Mouse (Mus musculus) midbrain, embryonic 15.5 days (tissue): ENCODE data around the gene Chrna4. TPM values are rescaled to one million over a fixed set of nuclear protein-coding genes. Genes with fewer than 3 reads are reported as not detected.
A peak's percentile ranks its signal among the peaks of the same experiment; 100 is the strongest.

Experiments used
- ATAC-seq: fragments of 200-750 bp; cut with Nextera tagmentation; replicated peaks from 2 replicates; pipeline ENCODE4 v1.8.0; 2017; ENCODE audit warnings: moderate TSS enrichment
- H3K27ac ChIP-seq: fragments of 300-500 bp; sonication (generic); 2 replicates; pipeline ENCODE4 v1.5.1; 2015; ENCODE audit warnings: mild to moderate bottlenecking, inconsistent platforms
- H3K27me3 ChIP-seq: fragments of 300-500 bp; sonication (generic); replicated peaks from 2 replicates; pipeline ENCODE4 v1.6.1; 2015; ENCODE audit warnings: inconsistent platforms
- H3K36me3 ChIP-seq: fragments of 300-500 bp; sonication (generic); replicated peaks from 2 replicates; pipeline ENCODE4 v1.6.1; 2015; ENCODE audit warnings: inconsistent platforms
- H3K4me1 ChIP-seq: fragments of 300-500 bp; sonication (generic); 2 replicates; pipeline ENCODE4 v1.6.1; 2015; ENCODE audit warnings: inconsistent platforms
- H3K4me2 ChIP-seq: fragments of 300-500 bp; sonication (generic); 2 replicates; pipeline ENCODE4 v1.6.1; 2015; ENCODE audit warnings: inconsistent platforms, mild to moderate bottlenecking, moderate library complexity
- H3K4me3 ChIP-seq: fragments of 300-500 bp; sonication (generic); 2 replicates; pipeline ENCODE4 v1.5.1; 2015; ENCODE audit warnings: mild to moderate bottlenecking, inconsistent platforms
- H3K9ac ChIP-seq: fragments of 300-500 bp; sonication (generic); 2 replicates; pipeline ENCODE4 v1.6.1; 2015; ENCODE audit warnings: mild to moderate bottlenecking, inconsistent platforms
- H3K9me3 ChIP-seq: fragments of 300-500 bp; sonication (generic); 2 replicates; pipeline ENCODE4 v1.6.1; 2016; ENCODE audit warnings: inconsistent platforms
- WGBS: fragments of 180-500 bp; shearing (Covaris S2); methylation state at CpG from one replicate; pipeline ENCODE4 v1.1.7; 2015; ENCODE audit warnings: mixed read lengths; 5-methylcytosine and 5-hydroxymethylcytosine counted together
- polyA plus RNA-seq: library from polyadenylated mRNA; unstranded; fragments of >200 nt; fragmentation: Nextera tagmentation; extraction: Ambion mirVana; gene quantifications from 2 replicates; pipeline ENCODE4 v1.2.1, GENCODE M21; 2015

Gene Chrna4
- polyA plus RNA-seq, 1 experiment from 2014 or later, result 55.9 TPM

DNA sequence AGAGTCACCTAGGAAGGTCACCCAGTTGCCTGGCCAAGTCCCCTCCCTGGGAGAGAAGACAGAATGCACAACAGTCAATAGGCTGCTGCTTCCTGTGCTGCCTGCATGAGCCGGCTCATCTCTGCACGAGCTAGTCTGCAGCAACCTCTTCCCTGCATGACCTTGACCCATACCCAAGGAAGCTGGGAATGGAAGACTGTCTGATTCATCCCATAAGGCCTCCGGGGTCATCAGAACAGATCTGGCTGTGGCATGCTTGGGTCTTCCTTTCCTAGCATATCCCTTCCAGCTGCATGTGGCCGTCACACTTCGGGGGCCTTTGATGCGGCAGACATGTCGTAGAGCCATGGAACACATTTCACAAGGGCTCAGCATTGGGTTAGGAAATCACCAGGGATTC lies 8.2 kb downstream of the Chrna4 start:
- Histone ChIP-seq H3K4me1 (peaks cover 26% of the 10 kb centered on the region), H3K9ac (no peak overlapping the region), H3K36me3 (no peaks in the 10 kb centered on the region), H3K27ac (no peak overlapping the region), H3K27me3 (no peaks in the 10 kb centered on the region), H3K4me3 (no peak overlapping the region), H3K4me2 (no peak overlapping the region), H3K9me3 (no peaks in the 10 kb centered on the region)
- ATAC-seq, result no peak
- WGBS, result 86% methylated on average over 7 of the region's 7 CpGs

DNA sequence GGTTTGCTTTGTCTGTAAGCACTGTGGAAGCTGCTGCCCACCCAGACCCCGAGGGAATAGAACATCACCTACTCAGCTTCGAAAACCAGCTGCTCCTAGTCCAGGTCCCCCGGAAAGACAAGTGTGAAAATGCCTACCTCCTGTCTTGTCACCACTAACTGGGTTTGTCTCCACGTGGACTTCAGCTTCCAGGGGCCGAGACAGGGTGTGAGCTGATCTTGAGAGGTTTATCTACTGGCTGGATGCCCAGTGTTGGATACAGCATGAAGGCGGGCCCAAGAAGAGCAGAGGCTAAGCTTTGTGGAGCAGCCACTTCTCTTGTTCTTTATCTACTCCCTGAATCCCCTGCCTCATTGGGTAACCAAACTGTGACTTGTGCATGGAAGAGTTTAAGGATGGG lies 10.0 kb downstream of the Chrna4 start:
- Histone ChIP-seq H3K4me3 (no peak overlapping the region), H3K27ac (no peak overlapping the region), H3K36me3 (no peaks in the 10 kb centered on the region), H3K4me2 (no peak overlapping the region), H3K9ac (no peak overlapping the region), H3K27me3 (no peaks in the 10 kb centered on the region), H3K9me3 (no peaks in the 10 kb centered on the region), H3K4me1 (peaks cover 14% of the 10 kb centered on the region)
- 67% methylated on average over 6 of the region's 6 CpGs for WGBS
- no peak for ATAC-seq

DNA sequence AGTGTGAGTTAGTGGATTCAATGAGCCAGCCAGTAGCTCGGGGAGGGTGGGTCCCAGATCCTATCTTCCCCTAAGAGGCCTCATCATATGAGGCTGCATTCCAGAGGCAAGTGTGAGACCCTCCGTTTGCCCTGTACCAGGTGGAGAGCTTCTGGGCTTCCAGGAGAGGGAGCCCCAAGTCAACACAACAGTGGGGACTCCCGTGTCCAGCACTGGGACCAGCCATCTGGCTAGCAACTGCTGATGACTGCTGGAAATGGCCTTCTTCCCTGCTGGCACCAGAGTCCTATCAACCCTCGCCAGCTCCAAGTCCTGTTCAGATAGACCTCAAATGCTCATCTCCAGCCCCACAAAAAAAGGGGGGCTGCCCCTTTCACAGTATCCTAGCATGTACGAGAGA lies 10.9 kb downstream of the Chrna4 start:
- no peak overlapping the region for H3K9ac ChIP-seq
- H3K4me1 ChIP-seq, result 0 out of 2 replicates have a peak, but pooled peaks cover 9% of the 10 kb centered on the region
- no peaks in the 10 kb centered on the region for H3K36me3 ChIP-seq
- no peak overlapping the region for H3K4me2 ChIP-seq
- no peaks in the 10 kb centered on the region for H3K27me3 ChIP-seq
- H3K9me3 ChIP-seq, result no peaks in the 10 kb centered on the region
- 56% methylated on average over 5 of the region's 5 CpGs for WGBS
- ATAC-seq, result no peak
- no peak overlapping the region for H3K27ac ChIP-seq
- no peak overlapping the region for H3K4me3 ChIP-seq

DNA sequence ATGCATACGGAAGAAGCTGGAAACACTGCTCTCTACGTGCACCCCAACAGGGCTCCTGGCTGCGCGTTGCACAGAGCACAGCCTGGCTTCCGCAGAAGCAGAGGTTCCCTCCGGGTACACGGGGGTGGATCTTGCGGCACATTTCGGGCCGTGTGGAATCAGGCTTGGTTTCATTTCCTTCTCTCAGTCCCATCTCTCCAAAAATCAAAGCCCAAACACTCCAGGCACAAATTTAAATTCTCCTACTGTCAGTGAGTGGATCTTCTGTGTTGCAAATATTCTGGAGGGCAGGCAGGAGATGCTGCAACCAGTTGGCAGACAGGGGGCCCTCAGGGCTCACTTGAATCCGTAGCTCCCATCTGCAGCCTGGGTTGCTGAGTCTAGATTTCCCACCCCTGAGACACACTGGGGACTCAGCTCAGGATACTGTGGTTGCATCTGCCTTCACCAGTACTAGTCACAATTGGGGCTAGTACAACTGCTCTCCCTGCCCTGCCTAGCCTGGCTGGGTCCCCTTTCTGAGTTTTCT lies 11.9 kb downstream of the Chrna4 start:
- Histone ChIP-seq H3K4me2 (no peak overlapping the region), H3K36me3 (no peaks in the 10 kb centered on the region), H3K27ac (no peak overlapping the region), H3K27me3 (no peaks in the 10 kb centered on the region), H3K4me3 (no peak overlapping the region), H3K9ac (no peak overlapping the region), H3K4me1 (0 out of 2 replicates have a peak, but pooled peaks cover 7% of the 10 kb centered on the region), H3K9me3 (no peaks in the 10 kb centered on the region)
- no peak for ATAC-seq
- WGBS, result 84% methylated on average over 11 of the region's 11 CpGs

DNA sequence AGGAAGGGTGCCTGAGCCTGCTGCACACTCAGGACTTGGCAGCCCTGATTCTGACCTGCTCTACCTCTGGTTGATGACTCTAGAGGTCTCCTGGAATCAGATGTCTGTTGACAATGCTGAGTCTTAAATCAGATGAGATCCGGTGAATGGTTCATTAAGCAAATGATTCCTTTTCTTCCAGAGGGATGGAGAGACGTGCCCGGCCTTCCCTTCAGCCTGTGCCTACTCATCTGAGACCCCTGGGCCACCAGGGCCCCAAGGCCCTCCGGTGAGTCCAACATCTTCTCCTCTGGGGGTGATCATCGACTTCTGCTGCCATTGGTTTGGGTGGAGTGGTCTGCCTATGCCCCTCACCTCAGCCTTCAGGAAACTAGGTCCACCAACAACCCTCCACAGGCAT lies 35.0 kb downstream of the Chrna4 start:
- WGBS, result 64% methylated on average over 5 of the region's 5 CpGs
- no peak overlapping the region for H3K9ac ChIP-seq
- no peak overlapping the region for H3K4me3 ChIP-seq
- no peak overlapping the region for H3K4me2 ChIP-seq
- no peak for ATAC-seq
- no peaks in the 10 kb centered on the region for H3K9me3 ChIP-seq
- H3K27ac ChIP-seq, result no peak overlapping the region
- no peaks in the 10 kb centered on the region for H3K4me1 ChIP-seq
- H3K36me3 ChIP-seq, result no peaks in the 10 kb centered on the region
- no peaks in the 10 kb centered on the region for H3K27me3 ChIP-seq

DNA sequence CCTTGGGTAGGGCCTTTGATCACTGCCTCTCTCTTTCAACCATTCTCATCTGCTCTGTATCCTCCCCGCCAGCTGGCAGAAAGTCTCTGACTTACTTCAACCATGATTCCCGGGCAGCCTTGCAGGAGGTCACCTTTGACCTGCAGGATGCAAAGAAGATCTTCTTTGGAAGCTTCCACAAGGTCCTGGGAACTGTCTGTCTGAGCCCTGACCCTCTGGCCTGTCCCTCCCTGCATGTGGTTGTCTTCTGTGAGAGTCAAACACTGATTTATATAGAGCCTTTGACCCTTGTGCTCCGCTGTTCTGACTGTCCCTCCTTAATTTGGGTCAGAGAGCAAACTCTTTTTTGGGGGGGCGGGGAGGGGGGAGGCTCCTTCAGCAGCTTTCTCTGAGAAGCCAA lies 36.3 kb downstream of the Chrna4 start:
- Histone ChIP-seq H3K4me3 (no peak overlapping the region), H3K36me3 (no peaks in the 10 kb centered on the region), H3K4me1 (no peaks in the 10 kb centered on the region), H3K9ac (no peak overlapping the region), H3K27ac (no peak overlapping the region), H3K27me3 (no peaks in the 10 kb centered on the region), H3K9me3 (no peaks in the 10 kb centered on the region), H3K4me2 (no peak overlapping the region)
- WGBS, result 40% methylated on average over 4 of the region's 4 CpGs
- no peak for ATAC-seq

DNA sequence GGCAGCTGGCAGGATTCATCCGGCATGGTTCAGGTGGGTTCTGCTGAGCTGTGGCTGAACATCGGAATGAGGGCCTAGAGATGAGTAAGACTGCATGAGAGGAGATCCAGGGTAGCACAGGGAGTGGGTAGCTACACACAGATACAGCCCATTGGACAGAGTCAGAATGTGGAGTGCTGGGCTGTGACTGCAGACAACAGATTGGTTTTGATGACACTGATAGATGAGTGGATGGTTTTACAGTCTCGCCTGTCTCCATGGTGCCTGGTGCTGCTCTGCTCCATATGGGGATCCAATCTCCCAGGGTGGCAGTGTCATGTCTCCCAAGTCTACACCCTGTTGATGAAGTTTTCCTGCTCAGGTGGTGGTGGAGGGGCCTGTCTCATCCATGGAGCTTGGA lies 46.4 kb downstream of the Chrna4 start:
- no peaks in the 10 kb centered on the region for H3K9me3 ChIP-seq
- H3K4me3 ChIP-seq, result no peak overlapping the region
- no peak overlapping the region for H3K4me2 ChIP-seq
- H3K27ac ChIP-seq, result no peak overlapping the region
- H3K27me3 ChIP-seq, result no peaks in the 10 kb centered on the region
- peak; percentile 15; the same call in 1 of the 2 replicates for ATAC-seq
- no peaks in the 10 kb centered on the region; the same call in 1 of the 2 replicates for H3K4me1 ChIP-seq
- H3K9ac ChIP-seq, result no peak overlapping the region
- no peaks in the 10 kb centered on the region for H3K36me3 ChIP-seq
- WGBS, result 74% methylated on average over 3 of the region's 3 CpGs

DNA sequence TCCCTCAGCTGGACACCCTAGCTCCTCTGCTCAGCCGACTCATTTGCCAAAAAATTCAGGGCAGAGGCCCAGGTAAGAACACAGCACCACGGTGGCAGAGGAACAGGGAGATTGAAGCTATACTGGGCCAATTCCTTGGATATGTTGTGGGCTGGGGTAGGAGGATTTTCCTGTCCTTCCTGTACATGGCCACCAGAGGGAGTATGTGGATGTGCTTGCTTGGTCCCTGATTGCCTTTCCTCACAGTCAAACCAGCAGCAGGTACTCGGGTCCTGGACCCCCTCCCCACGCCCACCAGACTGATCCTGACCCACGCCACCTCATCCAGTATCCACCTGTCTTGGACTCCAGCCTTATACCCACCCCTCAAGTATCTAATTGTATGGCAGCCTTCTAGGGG lies 46.9 kb downstream of the Chrna4 start:
- Histone ChIP-seq H3K4me3 (no peak overlapping the region), H3K9me3 (no peaks in the 10 kb centered on the region), H3K4me2 (no peak overlapping the region), H3K36me3 (no peaks in the 10 kb centered on the region), H3K4me1 (no peaks in the 10 kb centered on the region; the same call in 1 of the 2 replicates), H3K27me3 (no peaks in the 10 kb centered on the region), H3K9ac (no peak overlapping the region), H3K27ac (no peak overlapping the region)
- 16% methylated on average over 5 of the region's 5 CpGs for WGBS
- peak; percentile 70 for ATAC-seq

DNA sequence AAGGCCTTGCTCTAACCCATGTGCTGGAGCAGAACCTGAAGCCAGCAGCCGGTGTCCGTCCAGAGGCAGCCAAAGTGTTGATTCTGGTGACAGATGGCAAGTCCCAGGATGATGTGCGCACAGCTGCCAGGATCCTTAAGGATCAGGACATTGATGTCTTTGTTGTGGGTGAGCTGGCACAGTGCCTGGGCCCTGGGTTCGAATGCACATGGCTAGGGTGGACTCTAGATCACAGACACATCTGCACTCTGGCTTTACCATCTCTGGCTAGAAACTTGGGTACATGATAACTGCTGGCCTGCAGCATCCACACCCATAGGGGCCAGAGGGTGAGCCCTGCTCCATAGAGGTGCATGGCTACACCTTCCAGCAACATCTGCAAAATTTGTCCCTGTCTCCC lies 47.9 kb downstream of the Chrna4 start:
- Histone ChIP-seq H3K27me3 (no peaks in the 10 kb centered on the region), H3K27ac (no peak overlapping the region), H3K4me2 (no peak overlapping the region), H3K9ac (no peak overlapping the region), H3K9me3 (no peaks in the 10 kb centered on the region), H3K4me3 (no peak overlapping the region), H3K4me1 (no peaks in the 10 kb centered on the region; the same call in 1 of the 2 replicates), H3K36me3 (no peaks in the 10 kb centered on the region)
- no peak for ATAC-seq
- WGBS, result 76% methylated on average over 4 of the region's 4 CpGs

DNA sequence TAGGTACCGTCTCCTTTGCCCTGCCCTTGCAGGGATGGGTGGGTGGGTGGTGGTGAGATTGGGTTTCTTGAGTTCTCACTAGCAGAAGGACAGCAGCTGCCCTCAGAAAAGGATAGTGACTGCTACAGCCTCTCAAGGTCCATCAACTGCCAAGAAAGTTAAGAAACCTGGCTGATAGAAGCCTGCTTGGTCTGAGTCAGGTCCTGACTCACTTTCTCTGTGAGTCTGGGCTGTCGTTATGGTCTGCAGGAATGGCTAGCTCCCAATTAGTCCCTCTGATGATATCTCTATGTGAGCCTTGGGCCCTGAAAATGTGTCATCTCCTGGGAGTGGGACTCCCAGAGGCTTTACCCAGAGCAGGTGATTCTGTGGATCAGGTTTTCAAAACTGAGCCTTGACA lies 49.0 kb downstream of the Chrna4 start:
- H3K4me1 ChIP-seq, result no peaks in the 10 kb centered on the region; the same call in 1 of the 2 replicates
- no peak overlapping the region for H3K4me3 ChIP-seq
- no peak overlapping the region for H3K9ac ChIP-seq
- H3K36me3 ChIP-seq, result no peaks in the 10 kb centered on the region
- H3K27me3 ChIP-seq, result no peaks in the 10 kb centered on the region
- WGBS, result 82% methylated on average over 2 of the region's 2 CpGs
- no peak overlapping the region for H3K4me2 ChIP-seq
- ATAC-seq, result no peak
- H3K9me3 ChIP-seq, result no peaks in the 10 kb centered on the region
- no peak overlapping the region for H3K27ac ChIP-seq

DNA sequence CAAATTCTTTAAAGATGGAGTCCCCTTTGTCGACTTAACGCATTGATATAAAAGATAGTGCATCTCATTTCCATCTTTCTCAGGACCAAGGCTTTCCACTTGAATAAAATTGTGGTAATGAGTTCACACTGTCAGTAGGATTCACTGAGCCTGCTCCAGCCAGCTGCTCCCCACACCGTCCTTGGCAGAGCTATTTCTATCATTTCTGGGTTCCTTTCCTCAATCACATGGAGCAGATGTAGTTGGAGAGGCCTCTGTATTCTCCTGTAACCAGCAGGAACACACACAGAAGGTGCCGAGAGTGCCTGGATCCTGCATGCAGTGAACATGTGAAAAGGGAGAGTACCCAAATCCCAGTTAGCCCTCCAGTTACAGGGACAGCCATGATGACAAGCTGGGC lies 53.0 kb downstream of the Chrna4 start:
- H3K27ac ChIP-seq, result no peak overlapping the region

DNA sequence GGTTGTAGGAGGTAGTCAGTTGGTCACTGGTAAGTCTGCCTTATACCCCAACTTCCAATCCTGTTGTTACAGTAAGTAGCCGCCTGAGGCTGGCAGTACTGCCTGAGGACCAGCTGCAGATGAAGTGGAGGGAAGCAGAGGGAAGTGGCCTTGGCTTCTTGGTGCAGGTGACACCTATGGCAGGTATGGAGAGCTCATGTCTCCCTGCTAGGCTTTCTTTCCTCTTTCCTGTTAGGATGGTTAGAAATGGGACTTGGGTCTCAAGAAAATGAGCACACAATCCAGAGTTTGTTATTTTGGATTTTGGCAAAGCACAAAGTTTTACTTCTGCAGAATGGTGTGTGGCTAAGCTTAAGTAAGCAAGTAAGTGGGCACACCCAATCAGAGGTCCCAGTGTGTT lies 54.4 kb downstream of the Chrna4 start:
- 0 out of 2 replicates have a peak, but pooled peaks cover 6% of the 10 kb centered on the region for H3K4me1 ChIP-seq
- no peaks in the 10 kb centered on the region for H3K27me3 ChIP-seq
- H3K9me3 ChIP-seq, result no peaks in the 10 kb centered on the region
- no peak for ATAC-seq
- 0 out of 2 replicates have a peak, but pooled peaks cover 4% of the 10 kb centered on the region for H3K36me3 ChIP-seq
- H3K4me3 ChIP-seq, result no peak overlapping the region
- no peak overlapping the region for H3K9ac ChIP-seq
- no peak overlapping the region for H3K4me2 ChIP-seq
- no peak overlapping the region for H3K27ac ChIP-seq
- WGBS, result 74% methylated on average over 1 of the region's 1 CpGs

More for the DNA sequence above, 53.0 kb downstream of the Chrna4 start:
- H3K4me2 ChIP-seq, result no peak overlapping the region
- H3K4me3 ChIP-seq, result no peak overlapping the region
- H3K36me3 ChIP-seq, result no peaks in the 10 kb centered on the region
- 59% methylated on average over 4 of the region's 4 CpGs for WGBS
- H3K9ac ChIP-seq, result no peak overlapping the region
- H3K9me3 ChIP-seq, result no peaks in the 10 kb centered on the region
- no peaks in the 10 kb centered on the region for H3K27me3 ChIP-seq
- H3K4me1 ChIP-seq, result 0 out of 2 replicates have a peak, but pooled peaks cover 6% of the 10 kb centered on the region
- ATAC-seq, result no peak

DNA sequence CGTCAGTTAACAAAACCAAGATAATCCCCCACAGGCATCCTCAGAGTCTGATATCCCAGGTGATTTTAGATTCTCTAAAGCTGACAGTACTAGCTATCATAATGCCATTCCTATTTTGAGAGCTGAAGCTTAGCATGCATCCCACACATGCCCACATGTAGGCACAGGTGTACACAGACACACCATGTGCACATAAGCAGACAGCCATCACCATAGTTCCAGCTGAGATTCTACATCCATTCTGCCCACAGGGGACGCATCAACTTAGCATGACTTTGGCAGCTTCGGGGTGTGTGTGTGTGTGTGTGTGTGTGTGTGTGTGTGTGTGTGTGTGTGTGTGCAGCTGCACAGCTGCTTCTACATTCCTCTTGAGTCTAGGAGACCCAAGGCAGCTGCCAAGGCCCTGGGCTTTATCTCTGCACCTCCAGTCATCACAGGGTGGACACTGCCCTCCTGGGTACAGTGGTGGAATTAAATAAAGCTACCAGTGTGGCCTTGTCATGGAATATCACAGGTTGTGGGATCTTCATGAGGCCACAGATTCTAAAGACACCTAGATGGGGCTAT lies 54.9 kb downstream of the Chrna4 start:
- Histone ChIP-seq H3K4me1 (0 out of 2 replicates have a peak, but pooled peaks cover 6% of the 10 kb centered on the region), H3K4me3 (no peak overlapping the region), H3K9ac (no peak overlapping the region), H3K4me2 (no peak overlapping the region), H3K36me3 (0 out of 2 replicates have a peak, but pooled peaks cover 4% of the 10 kb centered on the region), H3K27me3 (no peaks in the 10 kb centered on the region), H3K9me3 (no peaks in the 10 kb centered on the region), H3K27ac (no peak overlapping the region)
- WGBS, result 51% methylated on average over 3 of the region's 3 CpGs
- ATAC-seq, result no peak
